8 mouse cellular contexts compared by ENCODE assay signal in genomic region chr14:7801831-7802230, GRCm38 (mm10). TPM values are rescaled to one million over a fixed set of nuclear protein-coding genes. Genes with fewer than 3 reads are reported as not detected.
DNase-seq lines count a peak whose midpoint lies in the region; ATAC-seq and TF ChIP-seq lines count a peak whose summit lies in the region.

No protein-coding gene starts in this region.

- H3K27ac ChIP-seq in left cerebral cortex, adult 2 months: no peak overlapping the region

- DNase-seq in embryo, embryonic 10 days (ENCODE audit: low spot score): peak; percentile 64
- DNase-seq in embryo, embryonic 9.5 days (ENCODE audit: extremely low spot score): no peak
- peak in 1 of 2 experiments; percentile 44 for DNase-seq in left cerebral cortex, adult 2 months (ENCODE audit: extremely low spot score in 1 of 2, low spot score in 2 of 2)
- DNase-seq in left cerebral cortex, adult 11 months (ENCODE audit: low spot score): no peak
- peak; percentile 33 for DNase-seq in adipocyte (ENCODE audit: low spot score)
- peak; percentile 62 for DNase-seq in induced T-regulatory cell, adult 2 months (ENCODE audit: low read depth)
- no peak for DNase-seq in frontal cortex, postnatal 25 days (ENCODE audit: low spot score in 2 of 2)

- ATAC-seq in megakaryocyte progenitor cell, adult 5-6 weeks (replicated peaks; ENCODE audit: poor library complexity): peak; percentile 74

- H3K4me3 ChIP-seq in left cerebral cortex, adult 2 months: no peak overlapping the region

- peak; percentile 80 for TF ChIP-seq CTCF in left cerebral cortex, adult 2 months (IDR thresholded peaks at IDR 0.05)

- intact Hi-C loops in left cerebral cortex, adult 2 months (cut with DNase I): no loop called here

RNA-seq across cellular contexts. Expression of gene Gm26661, which starts 10.4 kb away (rescaled TPM):
- not detected for total RNA-seq in left cerebral cortex, adult 2 months (2021)
- not detected in 2 replicates for total RNA-seq in megakaryocyte progenitor cell, adult 5-6 weeks (2015)
- total RNA-seq in megakaryocyte progenitor cell, adult 5-6 weeks (2017): not detected in 2 replicates

RNA-seq across cellular contexts. Expression of gene Flnb, which starts 15.9 kb away (rescaled TPM):
- 10 to 100 TPM; 66.0 to 68.6 TPM for total RNA-seq in left cerebral cortex, adult 2 months (2021)
- 16.1 and 16.9 TPM in 2 replicates for total RNA-seq in megakaryocyte progenitor cell, adult 5-6 weeks (2015)
- total RNA-seq in megakaryocyte progenitor cell, adult 5-6 weeks (2017): 16.7 and 17.1 TPM in 2 replicates

Comparison
In these comparisons a context has a peak if more than half of its experiments do, and no peak if none do; other contexts are left out.
1. DNase-seq: peak in embryo, embryonic 10 days (single experiment), adipocyte (single experiment) and induced T-regulatory cell, adult 2 months (single experiment); none in embryo, embryonic 9.5 days (single experiment), left cerebral cortex, adult 11 months (single experiment) and frontal cortex, postnatal 25 days (0 of 2).